Mouse (Mus musculus) gastrocnemius, adult 18-20 months (tissue): ENCODE data around the gene E2f1. TPM values are rescaled to one million over a fixed set of nuclear protein-coding genes. Genes with fewer than 3 reads are reported as not detected.

Source experiments
- total RNA-seq, 2 experiments: library from RNA; stranded (reverse); gene quantifications; 2 replicates each; pipeline ENCODE4 v1.2.3; 2021

E2f1 gene
- total RNA-seq, 2 experiments from 2014 or later: 0.28 to 0.30 TPM

Other genes with a start within 250 kb of the E2f1 start
- gene Cdk5rap1, start 196.9 kb downstream of the E2f1 start, total RNA-seq: 10 to 100 TPM; 11.2 to 15.1 TPM
- gene Snta1, start 161.8 kb downstream of the E2f1 start, total RNA-seq: 100 to 1,000 TPM; 180 to 200 TPM
- 10 to 100 TPM; 14.8 to 19.4 TPM for gene Cbfa2t2, start 133.4 kb downstream of the E2f1 start, total RNA-seq
- not detected for gene 1700003F12Rik, start 22.8 kb downstream of the E2f1 start, total RNA-seq
- gene Actl10, start 18.1 kb downstream of the E2f1 start, total RNA-seq: not detected
- under 1 TPM; 0.30 to 0.36 TPM for gene Necab3, start 11.0 kb downstream of the E2f1 start, total RNA-seq
- gene Pxmp4, start 33.8 kb upstream of the E2f1 start, total RNA-seq: 10 to 100 TPM; 12.3 to 14.1 TPM
- gene Zfp341, start 43.4 kb upstream of the E2f1 start, total RNA-seq: 1 to 10 TPM; 2.5 to 2.9 TPM
- not detected for gene 4930519P11Rik, start 43.5 kb upstream of the E2f1 start, total RNA-seq
- 100 to 1,000 TPM; 121 to 127 TPM for gene Chmp4b, start 81.8 kb upstream of the E2f1 start, total RNA-seq
- gene Gm14214, start 200.1 kb upstream of the E2f1 start, total RNA-seq: not detected
- 10 to 100 TPM; 54.4 to 59.5 TPM for gene Raly, start 221.2 kb upstream of the E2f1 start, total RNA-seq
- gene a, start 221.5 kb upstream of the E2f1 start, total RNA-seq: not detected